Mouse (Mus musculus): Measurements from ENCODE around the gene Gm15093. TPM values are rescaled to one million over a fixed set of nuclear protein-coding genes. Genes with fewer than 3 reads are reported as not detected.
"Not testable (repeated sequence)": the region's sequence is repeated elsewhere in the genome, so short reads cannot be mapped to it uniquely, and the experiment has no call there.

The Gm15093 gene
- polyA plus RNA-seq (2014; fragmentation: Nextera tagmentation; extraction: Ambion mirVana), result not detected in 2 replicates

DNA sequence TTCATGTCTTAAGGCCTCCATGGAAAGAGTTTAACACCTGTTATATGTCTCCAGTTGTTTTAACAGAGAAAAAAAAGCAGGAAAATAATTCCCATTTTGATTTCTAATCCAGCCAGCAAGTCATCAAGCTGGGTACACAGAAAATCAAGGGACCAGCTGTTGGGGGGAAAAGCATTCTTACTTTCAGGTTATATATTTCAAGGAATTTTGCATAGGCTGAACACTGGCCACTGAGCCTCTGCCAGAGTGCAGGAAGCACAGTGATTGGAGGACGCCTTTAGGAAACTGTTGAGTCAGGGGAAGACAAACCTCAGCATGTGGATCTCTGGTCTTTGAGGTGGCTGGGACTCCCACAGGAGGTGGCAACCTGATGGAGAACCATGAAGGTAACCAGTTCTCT is at the start of gene Gm15093:
Gm15093 (plus strand) TSS at position 301 of the 400 bp plus-strand sequence.
- not testable (repeated sequence) for H3K36me3 ChIP-seq (ENCODE audit: control insufficient read depth, insufficient read depth, low read length); H3K27ac ChIP-seq (ENCODE audit: low read depth, low read length); ATAC-seq (ENCODE audit: low FRiP score); H3K9ac ChIP-seq (ENCODE audit: low read depth, low read length); H3K9me3 ChIP-seq (ENCODE audit: control insufficient read depth, low read length); H3K4me1 ChIP-seq (replicated peaks; ENCODE audit: control insufficient read depth, insufficient read depth, low read length); H3K27me3 ChIP-seq (ENCODE audit: control insufficient read depth, insufficient read depth, low read length); H3K4me3 ChIP-seq (ENCODE audit: low read depth, low read length); DNase-seq (ENCODE audit: low spot score); H3K4me2 ChIP-seq (replicated peaks; ENCODE audit: low read depth, low read length)
- no CpG with 5 or more reads among the region's 1 CpGs for WGBS

Other genes starting within 250 kb of the Gm15093 start
- gene Ott, start 198.1 kb upstream of the Gm15093 start, polyA plus RNA-seq (2014; fragmentation: Nextera tagmentation; extraction: Ambion mirVana), result not detected in 2 replicates
- not detected in 2 replicates for gene Gm15085, start 175.2 kb downstream of the Gm15093 start, polyA plus RNA-seq (2014; fragmentation: Nextera tagmentation; extraction: Ambion mirVana)

Measured in hindbrain, embryonic 11.5 days (tissue).